Mouse (Mus musculus) CH12.LX (cell line): ENCODE results near the gene Tktl1.

Source experiments
- MAFK ChIP-seq: IDR thresholded peaks from 2 replicates; pipeline ENCODE4 v1.6.1; 2011; ENCODE audit warnings: low read length, improper control_type of control experiment; ENCODE audit not compliant: insufficient replicate concordance
- MAX ChIP-seq: IDR thresholded peaks from 2 replicates; pipeline ENCODE4 v1.6.1; 2011; ENCODE audit warnings: low read length, improper control_type of control experiment
- MEF2A ChIP-seq: IDR thresholded peaks from 2 replicates; pipeline ENCODE4 v1.6.1; 2014; ENCODE audit warnings: low read depth, mild to moderate bottlenecking, inconsistent platforms, low read length, improper control_type of control experiment, borderline replicate concordance
- POLR2A ChIP-seq: IDR thresholded peaks from 2 replicates; pipeline ENCODE4 v1.6.1; 2011; ENCODE audit warnings: low read depth, mild to moderate bottlenecking, improper control_type of control experiment, low read length
- TBP ChIP-seq: conservative IDR thresholded peaks from 2 replicates; pipeline ENCODE4 v1.6.1; 2011; ENCODE audit warnings: low read depth, low read length, improper control_type of control experiment
- ZMIZ1 ChIP-seq: IDR thresholded peaks from 2 replicates; pipeline ENCODE4 v1.6.1; 2012; ENCODE audit warnings: low read depth, mild to moderate bottlenecking, inconsistent platforms, low read length, improper control_type of control experiment

DNA sequence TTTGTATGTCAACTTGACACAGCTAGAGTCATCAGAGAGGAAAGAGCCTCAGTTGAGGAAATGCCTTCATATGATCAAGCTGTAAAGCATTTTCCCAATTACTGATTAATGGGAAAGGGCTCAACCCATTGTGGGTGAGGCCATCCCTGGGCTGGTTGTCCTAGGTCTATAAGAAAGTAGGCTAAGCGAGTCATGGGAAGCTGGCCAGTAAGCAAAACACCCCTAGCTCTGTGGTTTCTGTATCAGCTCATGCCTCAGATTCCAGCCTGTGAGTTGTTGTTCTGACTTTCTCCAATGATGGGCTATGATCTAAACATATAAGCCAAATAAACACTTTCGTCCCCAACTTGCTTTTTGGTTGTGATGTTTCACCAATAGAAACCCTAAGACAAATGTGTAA, 26.5 kb downstream of the Tktl1 start:
- TF ChIP-seq MAX (no peak), ZMIZ1 (no peak), TBP (no peak), MAFK (no peak), POLR2A (no peak), MEF2A (no peak)
